Mouse (Mus musculus): ENCODE data around the gene Gnat2. TPM values are rescaled to one million over a fixed set of nuclear protein-coding genes. Genes with fewer than 3 reads are reported as not detected.

The Gnat2 gene
- total and polyA plus RNA-seq, 3 experiments: 11.2 to 17.5 (median 13.3) TPM

DNA sequence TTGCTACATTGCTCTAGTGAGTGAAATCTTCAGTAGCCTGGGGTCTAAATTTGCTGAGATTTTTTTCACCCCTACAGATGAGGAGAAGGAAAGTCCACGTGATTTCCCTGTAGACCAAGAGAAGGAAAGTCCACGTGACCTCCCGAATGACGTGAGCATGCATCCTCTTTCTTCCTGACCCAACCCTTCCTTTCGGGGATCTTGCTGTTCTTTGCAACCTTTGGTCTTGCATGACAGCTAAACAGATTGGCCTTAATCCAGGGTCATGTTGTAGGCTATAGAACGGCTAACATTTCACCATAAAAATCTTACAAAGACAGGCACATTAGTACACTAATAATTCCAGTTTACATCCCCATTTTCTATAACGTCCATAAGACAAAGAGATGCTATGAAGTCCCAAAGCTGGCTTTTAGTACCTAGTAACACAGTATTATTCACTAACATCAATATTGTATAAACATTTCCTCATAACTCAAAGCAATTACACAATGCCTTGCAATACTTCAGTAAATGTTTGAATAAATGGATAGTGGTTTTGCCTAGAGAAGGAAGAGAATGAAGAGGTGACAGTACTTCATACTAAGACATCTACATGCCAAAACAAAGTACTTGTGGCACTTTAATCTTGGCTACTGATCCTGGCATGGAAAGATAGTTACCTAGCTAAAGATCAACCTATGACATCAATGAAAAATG lies 21.2 kb downstream of the Gnat2 start:
- in situ Hi-C loops (cut with MboI; ENCODE audit: low pct_ligation_motif_present, low pct_unique_long_range_greater_than_20kb, low sequenced_read_pairs): no loop called here
- no peaks in the 10 kb centered on the region for H3K79me2 ChIP-seq (replicated peaks; ENCODE audit: control insufficient read depth, extremely low read depth, insufficient read depth, poor library complexity, severe bottlenecking)
- no peak overlapping the region for H3K27ac ChIP-seq (ENCODE audit: insufficient read depth, low read depth)
- no peak overlapping the region; the same call in 1 of the 2 replicates for H3K9ac ChIP-seq (ENCODE audit: insufficient read depth, low read depth)
- dilution Hi-C loops (cut with MboI; ENCODE audit: extremely low pct_ligation_motif_present, extremely low pct_unique_long_range_greater_than_20kb, low sequenced_read_pairs): no loop called here
- no peaks in the 10 kb centered on the region for H3K27me3 ChIP-seq (replicated peaks)
- H3K36me3 ChIP-seq (replicated peaks in 1 of 2; ENCODE audit: control insufficient read depth in 1 of 2, insufficient read depth in 1 of 2, low read length in 1 of 2): peaks cover 62 to 92% of the 10 kb centered on the region in 2 experiments
- DNase-seq (ENCODE audit: extremely low read depth): no peak
- peaks cover 0 to 4% of the 10 kb centered on the region in 2 experiments; a peak in 2 of 4 replicates for H3K4me1 ChIP-seq (ENCODE audit: control insufficient read depth in 1 of 2, insufficient read depth in 2 of 2)
- no peaks in the 10 kb centered on the region for H3K9me3 ChIP-seq (replicated peaks; ENCODE audit: low read length)
- TF ChIP-seq TBP (conservative IDR thresholded peaks at IDR 0.05; ENCODE audit: low read depth, low read length) (no peak), KAT2A (IDR thresholded peaks at IDR 0.05; ENCODE audit: insufficient replicate concordance, low read length) (no peak), JUN (IDR thresholded peaks at IDR 0.05; ENCODE audit: insufficient read depth, low read depth, low read length) (no peak), ZKSCAN1 (IDR thresholded peaks at IDR 0.05; ENCODE audit: borderline replicate concordance, low read depth, low read length) (no peak), GABPA (IDR thresholded peaks at IDR 0.05; ENCODE audit: insufficient replicate concordance, low read depth, low read length) (no peak), UBTF (IDR thresholded peaks at IDR 0.05; ENCODE audit: low read depth, low read length) (no peak)
- H3K4me3 ChIP-seq (replicated peaks in 1 of 3; ENCODE audit: low read depth in 2 of 3, low read length in 2 of 3, poor library complexity in 1 of 3): no peak overlapping the region
- H3K4me2 ChIP-seq (ENCODE audit: insufficient read depth, low read depth, poor library complexity, severe bottlenecking): no peak overlapping the region

DNA sequence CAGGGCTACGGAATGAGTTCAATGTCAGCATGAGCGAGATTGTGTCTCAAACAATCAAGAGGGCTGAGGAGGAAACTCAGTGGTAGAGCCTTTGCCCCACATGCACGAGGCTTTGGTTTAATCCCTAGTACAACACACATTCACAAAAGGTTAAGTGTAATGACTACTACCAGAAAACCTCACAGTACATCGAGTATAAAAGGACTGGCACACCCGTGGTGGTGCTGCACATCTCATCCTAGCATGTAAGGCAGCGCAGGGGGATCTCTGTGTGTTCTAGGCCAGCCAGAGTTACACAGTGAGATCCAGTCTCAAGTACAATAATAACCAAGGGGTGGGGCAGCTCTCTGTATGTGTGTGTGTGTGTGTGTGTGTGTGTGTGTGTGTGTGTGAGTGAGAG lies 24.9 kb downstream of the Gnat2 start:
- Histone ChIP-seq H3K9ac (ENCODE audit: insufficient read depth, low read depth) (no peak overlapping the region), H3K27ac (ENCODE audit: insufficient read depth, low read depth) (no peak overlapping the region), H3K36me3 (replicated peaks in 1 of 2; ENCODE audit: control insufficient read depth in 1 of 2, insufficient read depth in 1 of 2, low read length in 1 of 2) (peaks cover 55 to 82% of the 10 kb centered on the region in 2 experiments), H3K4me3 (replicated peaks in 1 of 3; ENCODE audit: low read depth in 2 of 3, low read length in 2 of 3, poor library complexity in 1 of 3) (no peak overlapping the region), H3K9me3 (replicated peaks; ENCODE audit: low read length) (no peaks in the 10 kb centered on the region), H3K27me3 (replicated peaks) (no peaks in the 10 kb centered on the region), H3K4me1 (ENCODE audit: control insufficient read depth in 1 of 2, insufficient read depth in 2 of 2) (peaks cover 0 to 4% of the 10 kb centered on the region in 2 experiments; a peak in 2 of 4 replicates), H3K4me2 (ENCODE audit: insufficient read depth, low read depth, poor library complexity, severe bottlenecking) (no peak overlapping the region), H3K79me2 (replicated peaks; ENCODE audit: control insufficient read depth, extremely low read depth, insufficient read depth, poor library complexity, severe bottlenecking) (no peaks in the 10 kb centered on the region)
- dilution Hi-C loops (cut with MboI; ENCODE audit: extremely low pct_ligation_motif_present, extremely low pct_unique_long_range_greater_than_20kb, low sequenced_read_pairs): no loop called here
- in situ Hi-C loops (cut with MboI; ENCODE audit: low pct_ligation_motif_present, low pct_unique_long_range_greater_than_20kb, low sequenced_read_pairs): no loop called here
- no peak for DNase-seq (ENCODE audit: extremely low read depth)
- no peak for TF ChIP-seq BHLHE40 (IDR thresholded peaks at IDR 0.05; ENCODE audit: low read depth, low read length)
- TF ChIP-seq USF2 (conservative IDR thresholded peaks at IDR 0.05; ENCODE audit: low read depth, low read length): no peak
- TF ChIP-seq ZMIZ1 (IDR thresholded peaks at IDR 0.05; ENCODE audit: low read depth, low read length): no peak
- no peak for TF ChIP-seq MAZ (IDR thresholded peaks at IDR 0.05; ENCODE audit: low read depth, low read length)
- TF ChIP-seq ELF1 (IDR thresholded peaks at IDR 0.05; ENCODE audit: low read depth, low read length): no peak

DNA sequence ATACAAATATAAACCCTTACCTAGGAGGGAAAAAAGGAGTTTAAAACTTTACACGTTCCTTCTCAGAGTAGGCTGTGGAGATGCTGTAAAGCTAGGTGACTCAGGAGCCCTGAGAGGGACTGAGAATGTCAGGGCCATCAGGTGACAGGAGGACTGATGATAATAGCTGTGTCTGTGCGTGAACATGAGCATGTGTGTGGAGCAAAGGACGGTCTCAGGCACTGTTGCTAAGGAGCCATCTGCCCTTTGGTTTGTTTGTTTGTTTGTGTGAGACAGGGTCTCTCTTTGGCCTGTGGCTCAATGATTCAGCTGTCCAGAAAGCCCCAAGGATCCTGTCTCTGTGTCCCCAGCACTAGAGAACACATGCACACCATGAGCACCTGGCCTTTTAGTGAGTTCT lies 28.5 kb downstream of the Gnat2 start:
- dilution Hi-C loops (cut with MboI; ENCODE audit: extremely low pct_ligation_motif_present, extremely low pct_unique_long_range_greater_than_20kb, low sequenced_read_pairs): no loop called here
- TF ChIP-seq E2F4 (IDR thresholded peaks at IDR 0.05; ENCODE audit: insufficient replicate concordance, low read depth, low read length) (no peak), USF1 (IDR thresholded peaks at IDR 0.05; ENCODE audit: low read depth, low read length) (no peak), CTCF (conservative IDR thresholded peaks at IDR 0.05 in 1 of 2, IDR thresholded peaks at IDR 0.05 in 1 of 2; ENCODE audit: low read depth in 2 of 2, low read length in 2 of 2) (no peak), POLR2AphosphoS2 (IDR thresholded peaks at IDR 0.05; ENCODE audit: low read depth, low read length) (no peak), UBTF (IDR thresholded peaks at IDR 0.05; ENCODE audit: low read depth, low read length) (no peak), ETS1 (conservative IDR thresholded peaks at IDR 0.05; ENCODE audit: low read depth, low read length) (no peak), TCF12 (IDR thresholded peaks at IDR 0.05; ENCODE audit: low read depth, low read length) (no peak), TBP (conservative IDR thresholded peaks at IDR 0.05; ENCODE audit: low read depth, low read length) (no peak), SIN3A (IDR thresholded peaks at IDR 0.05; ENCODE audit: low read length) (no peak)
- H3K36me3 ChIP-seq (replicated peaks in 1 of 2; ENCODE audit: control insufficient read depth in 1 of 2, insufficient read depth in 1 of 2, low read length in 1 of 2): peaks cover 39 to 77% of the 10 kb centered on the region in 2 experiments
- H3K4me2 ChIP-seq (ENCODE audit: insufficient read depth, low read depth, poor library complexity, severe bottlenecking): no peak overlapping the region
- H3K4me3 ChIP-seq (replicated peaks in 1 of 3; ENCODE audit: low read depth in 2 of 3, low read length in 2 of 3, poor library complexity in 1 of 3): no peak overlapping the region
- in situ Hi-C loops (cut with MboI; ENCODE audit: low pct_ligation_motif_present, low pct_unique_long_range_greater_than_20kb, low sequenced_read_pairs): no loop called here
- no peak overlapping the region for H3K9ac ChIP-seq (ENCODE audit: insufficient read depth, low read depth)
- no peaks in the 10 kb centered on the region for H3K27me3 ChIP-seq (replicated peaks)
- H3K9me3 ChIP-seq (replicated peaks; ENCODE audit: low read length): no peaks in the 10 kb centered on the region
- peaks cover 0 to 24% of the 10 kb centered on the region in 2 experiments; a peak in 1 of 4 replicates for H3K4me1 ChIP-seq (ENCODE audit: control insufficient read depth in 1 of 2, insufficient read depth in 2 of 2)
- DNase-seq (ENCODE audit: extremely low read depth): no peak
- no peak overlapping the region for H3K27ac ChIP-seq (ENCODE audit: insufficient read depth, low read depth)
- H3K79me2 ChIP-seq (replicated peaks; ENCODE audit: control insufficient read depth, extremely low read depth, insufficient read depth, poor library complexity, severe bottlenecking): no peaks in the 10 kb centered on the region

All from CH12.LX (cell line).